ENCODE assay signal across 8 mouse cellular contexts in genomic region chr15:80080711-80081615, GRCm38 (mm10). TPM values are rescaled to one million over a fixed set of nuclear protein-coding genes. Genes with fewer than 3 reads are reported as not detected.
A peak's percentile ranks its signal among the peaks of the same experiment; 100 is the strongest.
DNase-seq lines count a peak whose midpoint lies in the region; ATAC-seq and TF ChIP-seq lines count a peak whose summit lies in the region.

No protein-coding gene starts in this region.

- H3K27me3 ChIP-seq in kidney, embryonic 16.5 days (ENCODE audit: insufficient read depth, low read length) = no peaks in the 10 kb centered on the region
- no peaks in the 10 kb centered on the region for H3K27me3 ChIP-seq in midbrain, embryonic 15.5 days (replicated peaks)

- H3K4me2 ChIP-seq in kidney, embryonic 16.5 days (replicated peaks; ENCODE audit: low read depth, low read length) = peak overlapping the region; percentile 80
- peak overlapping the region; percentile 67 for H3K4me2 ChIP-seq in midbrain, embryonic 15.5 days

- 43% methylated on average over 9 of the region's 9 CpGs for WGBS in kidney, embryonic 16.5 days
- WGBS in midbrain, embryonic 15.5 days = 62% methylated on average over 9 of the region's 9 CpGs

- H3K4me3 ChIP-seq in embryonic fibroblast, embryonic 13.5 days (ENCODE audit: insufficient read depth, low read length) = peak overlapping the region; percentile 91
- H3K4me3 ChIP-seq in kidney, embryonic 16.5 days (ENCODE audit: low read length) = peak overlapping the region; percentile 95
- H3K4me3 ChIP-seq in midbrain, embryonic 15.5 days = 0 out of 2 replicates have a peak overlapping the region, but pooled peaks have one; percentile 6

- ATAC-seq in kidney, embryonic 16.5 days (ENCODE audit: low FRiP score, low TSS enrichment) = no peak
- no peak for ATAC-seq in midbrain, embryonic 15.5 days (replicated peaks)
- ATAC-seq in granulocyte monocyte progenitor cell, adult 5-6 weeks (replicated peaks; ENCODE audit: poor library complexity, severe bottlenecking) = no peak

- H3K27ac ChIP-seq in embryonic fibroblast, embryonic 13.5 days (ENCODE audit: insufficient read depth, low read length) = peak overlapping the region; percentile 87
- no peak overlapping the region for H3K27ac ChIP-seq in kidney, embryonic 16.5 days (ENCODE audit: low read length)
- no peak overlapping the region for H3K27ac ChIP-seq in midbrain, embryonic 15.5 days

- peak overlapping the region; percentile 99 for H3K9ac ChIP-seq in kidney, embryonic 16.5 days (replicated peaks; ENCODE audit: low read length)
- H3K9ac ChIP-seq in midbrain, embryonic 15.5 days = peak overlapping the region; percentile 19; the same call in 1 of the 2 replicates

- H3K9me3 ChIP-seq in kidney, embryonic 16.5 days (ENCODE audit: low read length) = no peaks in the 10 kb centered on the region
- H3K9me3 ChIP-seq in midbrain, embryonic 15.5 days = no peaks in the 10 kb centered on the region

- TF ChIP-seq CTCF in embryonic fibroblast, embryonic 13.5 days (IDR thresholded peaks at IDR 0.05; ENCODE audit: borderline replicate concordance, insufficient read depth, low read length) = no peak

- peaks cover 59% of the 10 kb centered on the region for H3K36me3 ChIP-seq in kidney, embryonic 16.5 days (ENCODE audit: insufficient read depth, low read length)
- H3K36me3 ChIP-seq in midbrain, embryonic 15.5 days (replicated peaks) = peaks cover 38% of the 10 kb centered on the region

- peak; percentile 46 for DNase-seq in kidney, adult 18-20 months
- DNase-seq in kidney, postnatal 14 days = no peak
- DNase-seq in NIH3T3 (ENCODE audit: low read depth) = peak; percentile 74
- no peak for DNase-seq in urinary bladder, postnatal 10 days (ENCODE audit: low spot score)

- H3K4me1 ChIP-seq in embryonic fibroblast, embryonic 13.5 days (ENCODE audit: control insufficient read depth, insufficient read depth, low read length) = no peaks in the 10 kb centered on the region
- peaks cover 32% of the 10 kb centered on the region for H3K4me1 ChIP-seq in kidney, embryonic 16.5 days (ENCODE audit: insufficient read depth, low read length)
- H3K4me1 ChIP-seq in midbrain, embryonic 15.5 days = peaks cover 22% of the 10 kb centered on the region

- TF ChIP-seq POLR2A in embryonic fibroblast, embryonic 13.5 days (IDR thresholded peaks at IDR 0.05; ENCODE audit: low read depth, low read length) = 0 out of 2 replicates have a peak, but pooled peaks have one; percentile 28

RNA-seq across cellular contexts. Expression of gene Syngr1, which starts 10.2 kb away (rescaled TPM):
- 0.95 and 1.1 TPM in 2 replicates for polyA plus RNA-seq in embryonic fibroblast, embryonic 13.5 days (2011; ENCODE audit: insufficient read length, low read depth, missing spikeins)
- polyA plus RNA-seq in kidney, embryonic 16.5 days (2015; fragmentation: Nextera tagmentation; extraction: Ambion mirVana) = 14.3 and 16.0 TPM in 2 replicates
- polyA plus RNA-seq in midbrain, embryonic 15.5 days (2015; fragmentation: Nextera tagmentation; extraction: Ambion mirVana) = 61.4 and 62.1 TPM in 2 replicates
- 1.5 and 1.6 TPM in 2 replicates for total RNA-seq in granulocyte monocyte progenitor cell, adult 5-6 weeks (2014; fragmentation: Nextera tagmentation)
- 1.6 and 4.0 TPM in 2 replicates for total RNA-seq in granulocyte monocyte progenitor cell, adult 5-6 weeks (2017)

RNA-seq across cellular contexts. Expression of gene Rpl3, which starts 10.7 kb away (rescaled TPM):
- polyA plus RNA-seq in embryonic fibroblast, embryonic 13.5 days (2011; ENCODE audit: insufficient read length, low read depth, missing spikeins) = 1,636 and 1,653 TPM in 2 replicates
- polyA plus RNA-seq in kidney, embryonic 16.5 days (2015; fragmentation: Nextera tagmentation; extraction: Ambion mirVana) = 981 and 1,131 TPM in 2 replicates
- polyA plus RNA-seq in midbrain, embryonic 15.5 days (2015; fragmentation: Nextera tagmentation; extraction: Ambion mirVana) = 522 and 525 TPM in 2 replicates
- 2,307 and 2,508 TPM in 2 replicates for total RNA-seq in granulocyte monocyte progenitor cell, adult 5-6 weeks (2014; fragmentation: Nextera tagmentation)
- 3,100 and 3,113 TPM in 2 replicates for total RNA-seq in granulocyte monocyte progenitor cell, adult 5-6 weeks (2017)

RNA-seq across cellular contexts. Expression of gene Tab1, which starts 52.0 kb away (rescaled TPM):
- 11.0 and 12.2 TPM in 2 replicates for polyA plus RNA-seq in embryonic fibroblast, embryonic 13.5 days (2011; ENCODE audit: insufficient read length, low read depth, missing spikeins)
- 44.1 and 44.7 TPM in 2 replicates for polyA plus RNA-seq in kidney, embryonic 16.5 days (2015; fragmentation: Nextera tagmentation; extraction: Ambion mirVana)
- 42.5 and 43.5 TPM in 2 replicates for polyA plus RNA-seq in midbrain, embryonic 15.5 days (2015; fragmentation: Nextera tagmentation; extraction: Ambion mirVana)
- total RNA-seq in granulocyte monocyte progenitor cell, adult 5-6 weeks (2014; fragmentation: Nextera tagmentation) = 15.0 and 22.3 TPM in 2 replicates
- total RNA-seq in granulocyte monocyte progenitor cell, adult 5-6 weeks (2017) = 13.0 and 21.3 TPM in 2 replicates

Comparison
In these comparisons a context has a peak if more than half of its experiments do, and no peak if none do; other contexts are left out.
1. DNase-seq: peak in kidney, adult 18-20 months (single experiment) and NIH3T3 (single experiment); none in kidney, postnatal 14 days (single experiment) and urinary bladder, postnatal 10 days (single experiment).
2. H3K4me3 ChIP-seq: peak in every context shown above with its lines; median percentile 95 in kidney, embryonic 16.5 days; 91 in embryonic fibroblast, embryonic 13.5 days; 6 in midbrain, embryonic 15.5 days.